Mouse (Mus musculus) hindbrain, embryonic 15.5 days (tissue): ENCODE data around the gene Akp3. TPM values are rescaled to one million over a fixed set of nuclear protein-coding genes. Genes with fewer than 3 reads are reported as not detected.

Source experiments
- ATAC-seq: fragments of 200-750 bp; cut with Nextera tagmentation; 2 replicates; pipeline ENCODE4 v1.8.0; 2017; ENCODE audit warnings: low read depth, moderate number of reproducible peaks, moderate TSS enrichment; ENCODE audit not compliant: low FRiP score
- H3K27ac ChIP-seq: fragments of 300-500 bp; sonication (generic); replicated peaks from 2 replicates; pipeline ENCODE4 v1.5.1; 2015; ENCODE audit warnings: mild to moderate bottlenecking, inconsistent platforms
- H3K27me3 ChIP-seq: fragments of 300-500 bp; sonication (generic); 2 replicates; pipeline ENCODE4 v1.6.1; 2015; ENCODE audit warnings: control low read depth, inconsistent platforms
- H3K36me3 ChIP-seq: fragments of 300-500 bp; sonication (generic); 2 replicates; pipeline ENCODE4 v1.6.1; 2015; ENCODE audit warnings: control low read depth, inconsistent platforms
- H3K4me1 ChIP-seq: fragments of 300-500 bp; sonication (generic); replicated peaks from 2 replicates; pipeline ENCODE4 v1.6.1; 2015; ENCODE audit warnings: control low read depth, inconsistent platforms
- H3K4me2 ChIP-seq: fragments of 300-500 bp; sonication (generic); 2 replicates; pipeline ENCODE4 v1.6.1; 2015; ENCODE audit warnings: moderate library complexity, mild to moderate bottlenecking, inconsistent platforms
- H3K4me3 ChIP-seq: fragments of 300-500 bp; sonication (generic); 2 replicates; pipeline ENCODE4 v1.5.1; 2015; ENCODE audit warnings: mild to moderate bottlenecking, inconsistent platforms
- H3K9ac ChIP-seq: fragments of 300-500 bp; sonication (generic); 2 replicates; pipeline ENCODE4 v1.6.1; 2015; ENCODE audit warnings: inconsistent platforms
- H3K9me3 ChIP-seq: fragments of 300-500 bp; sonication (generic); 2 replicates; pipeline ENCODE4 v1.6.1; 2016; ENCODE audit warnings: control low read depth, inconsistent platforms
- WGBS: fragments of 180-500 bp; shearing (Covaris S2); methylation state at CpG from one replicate; pipeline ENCODE4 v1.1.7; 2015; 5-methylcytosine and 5-hydroxymethylcytosine counted together
- polyA plus RNA-seq: library from polyadenylated mRNA; unstranded; fragments of >200 nt; fragmentation: Nextera tagmentation; extraction: Ambion mirVana; gene quantifications from 2 replicates; pipeline ENCODE4 v1.2.1, GENCODE M21; 2015

Gene Akp3
- polyA plus RNA-seq = not detected in 2 replicates

- Histone ChIP-seq H3K36me3 (no peaks in the 10 kb centered on the region), H3K27ac (no peak within 1 kb of the TSS), H3K9ac (no peak within 1 kb of the TSS), H3K4me3 (no peak within 1 kb of the TSS), H3K27me3 (peaks cover 22% of the 10 kb centered on the region), H3K4me2 (no peak within 1 kb of the TSS), H3K9me3 (no peaks in the 10 kb centered on the region), H3K4me1 (peaks cover 7% of the 10 kb centered on the region; the same call in 1 of the 2 replicates)
- no peak for ATAC-seq
- 81% methylated on average over 6 of the region's 6 CpGs for WGBS
Measured at GRCm38 (mm10) chr1:87124673-87125072, at the start of gene Akp3. TSS of gene Akp3 (plus strand) at chr1:87124973.

- no peak for ATAC-seq
- Histone ChIP-seq H3K9me3 (no peaks in the 10 kb centered on the region), H3K9ac (no peak overlapping the region), H3K36me3 (no peaks in the 10 kb centered on the region), H3K27ac (no peak overlapping the region), H3K4me2 (no peak overlapping the region), H3K4me3 (no peak overlapping the region), H3K4me1 (no peaks in the 10 kb centered on the region), H3K27me3 (no peaks in the 10 kb centered on the region)
- WGBS = 70% methylated on average over 4 of the region's 4 CpGs
Measured at GRCm38 (mm10) chr1:87086196-87086595, 38.6 kb upstream of the Akp3 start.

- Histone ChIP-seq H3K9me3 (no peaks in the 10 kb centered on the region), H3K36me3 (no peaks in the 10 kb centered on the region), H3K27me3 (no peaks in the 10 kb centered on the region), H3K4me2 (no peak overlapping the region), H3K27ac (no peak overlapping the region), H3K4me3 (no peak overlapping the region), H3K4me1 (no peaks in the 10 kb centered on the region), H3K9ac (no peak overlapping the region)
- 73% methylated on average over 17 of the region's 17 CpGs for WGBS
- no peak for ATAC-seq
Measured at GRCm38 (mm10) chr1:87086964-87087363, 37.8 kb upstream of the Akp3 start.

GRCm38 (mm10) chr1:87089251-87089650, 35.5 kb upstream of the Akp3 start:
- Histone ChIP-seq H3K4me1 (no peaks in the 10 kb centered on the region), H3K27ac (no peak overlapping the region), H3K36me3 (no peaks in the 10 kb centered on the region), H3K4me3 (no peak overlapping the region), H3K27me3 (no peaks in the 10 kb centered on the region), H3K9me3 (no peaks in the 10 kb centered on the region), H3K4me2 (no peak overlapping the region), H3K9ac (no peak overlapping the region)
- 92% methylated on average over 11 of the region's 11 CpGs for WGBS
- no peak for ATAC-seq

GRCm38 (mm10) chr1:87089828-87090227, 34.9 kb upstream of the Akp3 start, which contains the start of gene Alppl2:
TSS of gene Alppl2 (minus strand) at chr1:87089928.
- H3K9me3 ChIP-seq = no peaks in the 10 kb centered on the region
- no peaks in the 10 kb centered on the region for H3K4me1 ChIP-seq
- no peaks in the 10 kb centered on the region for H3K27me3 ChIP-seq
- no peak for ATAC-seq
- H3K4me2 ChIP-seq = no peak within 1 kb of the TSS
- H3K4me3 ChIP-seq = no peak within 1 kb of the TSS
- no peak within 1 kb of the TSS for H3K27ac ChIP-seq
- H3K36me3 ChIP-seq = no peaks in the 10 kb centered on the region
- no peak within 1 kb of the TSS for H3K9ac ChIP-seq
- 84% methylated on average over 4 of the region's 4 CpGs for WGBS

GRCm38 (mm10) chr1:87095642-87096041, 29.1 kb upstream of the Akp3 start:
- Histone ChIP-seq H3K36me3 (no peaks in the 10 kb centered on the region), H3K9me3 (no peaks in the 10 kb centered on the region), H3K27ac (no peak overlapping the region), H3K4me2 (no peak overlapping the region), H3K4me1 (no peaks in the 10 kb centered on the region), H3K9ac (no peak overlapping the region), H3K4me3 (no peak overlapping the region), H3K27me3 (no peaks in the 10 kb centered on the region)
- ATAC-seq = no peak
- WGBS = 80% methylated on average over 8 of the region's 8 CpGs

- Histone ChIP-seq H3K27ac (no peak overlapping the region), H3K36me3 (no peaks in the 10 kb centered on the region), H3K9ac (no peak overlapping the region), H3K9me3 (no peaks in the 10 kb centered on the region), H3K4me1 (no peaks in the 10 kb centered on the region), H3K4me2 (peak overlapping the region; percentile 30), H3K4me3 (no peak overlapping the region), H3K27me3 (no peaks in the 10 kb centered on the region)
- ATAC-seq = peak; percentile 60; the same call in 1 of the 2 replicates
- 14% methylated on average over 30 of the region's 30 CpGs for WGBS
Measured at GRCm38 (mm10) chr1:87098358-87098975, 26.3 kb upstream of the Akp3 start.

GRCm38 (mm10) chr1:87101411-87101810, 23.4 kb upstream of the Akp3 start, which contains the start of gene Alpi:
TSS of gene Alpi (minus strand) at chr1:87101606.
- Histone ChIP-seq H3K9ac (no peak within 1 kb of the TSS), H3K4me1 (no peaks in the 10 kb centered on the region), H3K27ac (no peak within 1 kb of the TSS), H3K4me3 (no peak within 1 kb of the TSS), H3K27me3 (no peaks in the 10 kb centered on the region), H3K4me2 (no peak within 1 kb of the TSS), H3K9me3 (no peaks in the 10 kb centered on the region), H3K36me3 (no peaks in the 10 kb centered on the region)
- ATAC-seq = no peak
- 93% methylated on average over 1 of the region's 1 CpGs for WGBS

GRCm38 (mm10) chr1:87102114-87102513, 22.7 kb upstream of the Akp3 start:
- WGBS = 90% methylated on average over 3 of the region's 3 CpGs
- H3K27ac ChIP-seq = no peak overlapping the region
- H3K4me3 ChIP-seq = no peak overlapping the region
- ATAC-seq = no peak
- H3K27me3 ChIP-seq = no peaks in the 10 kb centered on the region
- H3K9me3 ChIP-seq = no peaks in the 10 kb centered on the region
- no peak overlapping the region for H3K4me2 ChIP-seq
- no peaks in the 10 kb centered on the region for H3K36me3 ChIP-seq
- H3K4me1 ChIP-seq = no peaks in the 10 kb centered on the region
- H3K9ac ChIP-seq = no peak overlapping the region

GRCm38 (mm10) chr1:87103936-87104335, 20.8 kb upstream of the Akp3 start:
- 64% methylated on average over 1 of the region's 1 CpGs for WGBS
- no peaks in the 10 kb centered on the region for H3K36me3 ChIP-seq
- no peaks in the 10 kb centered on the region for H3K9me3 ChIP-seq
- no peak overlapping the region for H3K4me3 ChIP-seq
- no peaks in the 10 kb centered on the region for H3K27me3 ChIP-seq
- no peak for ATAC-seq
- H3K4me1 ChIP-seq = no peaks in the 10 kb centered on the region
- no peak overlapping the region for H3K4me2 ChIP-seq
- H3K9ac ChIP-seq = no peak overlapping the region
- no peak overlapping the region for H3K27ac ChIP-seq

GRCm38 (mm10) chr1:87106536-87106935, 18.2 kb upstream of the Akp3 start:
- Histone ChIP-seq H3K4me2 (no peak overlapping the region), H3K27me3 (no peaks in the 10 kb centered on the region), H3K9me3 (no peaks in the 10 kb centered on the region), H3K36me3 (no peaks in the 10 kb centered on the region), H3K4me1 (no peaks in the 10 kb centered on the region), H3K27ac (no peak overlapping the region), H3K9ac (no peak overlapping the region), H3K4me3 (no peak overlapping the region)
- no peak for ATAC-seq
- 72% methylated on average over 8 of the region's 8 CpGs for WGBS

- ATAC-seq = no peak
- Histone ChIP-seq H3K4me1 (no peaks in the 10 kb centered on the region), H3K27me3 (no peaks in the 10 kb centered on the region), H3K9me3 (no peaks in the 10 kb centered on the region), H3K27ac (no peak overlapping the region), H3K4me2 (no peak overlapping the region), H3K9ac (no peak overlapping the region), H3K36me3 (no peaks in the 10 kb centered on the region), H3K4me3 (no peak overlapping the region)
- 92% methylated on average over 4 of the region's 4 CpGs for WGBS
Measured at GRCm38 (mm10) chr1:87108564-87108963, 16.2 kb upstream of the Akp3 start.
